Mouse (Mus musculus): ENCODE measurements around the gene Oip5. TPM values are rescaled to one million over a fixed set of nuclear protein-coding genes. Genes with fewer than 3 reads are reported as not detected.
A peak's percentile ranks its signal among the peaks of the same experiment; 100 is the strongest.
"Not testable (repeated sequence)": the region's sequence is repeated elsewhere in the genome, so short reads cannot be mapped to it uniquely, and the experiment has no call there.

Oip5 gene
- polyA plus RNA-seq, 1 experiment from 2014 or later: 12.4 TPM

DNA sequence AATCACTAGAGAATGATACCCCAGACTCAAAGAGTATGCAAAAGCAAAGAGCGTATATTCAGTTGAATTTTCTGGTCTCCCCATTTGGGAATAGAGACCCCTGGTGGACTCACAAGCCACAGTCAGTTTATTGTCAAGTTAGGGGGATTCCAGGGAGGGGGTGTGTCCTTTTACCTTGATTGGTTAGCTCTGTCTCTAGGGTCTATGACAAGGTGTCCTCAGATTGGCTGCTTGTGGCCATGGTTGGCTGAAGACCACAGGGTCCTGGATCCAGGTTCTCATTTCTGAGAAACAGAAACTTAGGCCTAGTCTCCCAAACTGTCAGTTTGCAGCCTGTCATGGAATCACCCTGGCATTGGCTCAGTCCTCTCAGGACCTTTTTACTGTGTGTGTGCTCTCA lies 18.5 kb upstream of the Oip5 start:
- ATAC-seq (replicated peaks; ENCODE audit: low FRiP score, low read depth) (no peak), DNase-seq (ENCODE audit: low spot score) (peak; percentile 29)
- H3K36me3 ChIP-seq (ENCODE audit: insufficient read depth, low read length): peaks cover 36% of the 10 kb centered on the region
- no peaks in the 10 kb centered on the region for H3K4me1 ChIP-seq (replicated peaks; ENCODE audit: insufficient read depth, low read length)
- 97% methylated on average over 1 of the region's 1 CpGs for WGBS
- TF ChIP-seq CTCF (IDR thresholded peaks at IDR 0.05; ENCODE audit: low read depth): peak; percentile 41; the same call in 1 of the 2 replicates
- H3K9ac ChIP-seq (ENCODE audit: low read depth, low read length): no peak overlapping the region
- no peaks in the 10 kb centered on the region for H3K9me3 ChIP-seq (replicated peaks; ENCODE audit: low read length)
- H3K27ac ChIP-seq: no peak overlapping the region
- H3K27me3 ChIP-seq (ENCODE audit: insufficient read depth, low read length): no peaks in the 10 kb centered on the region
- H3K4me2 ChIP-seq (ENCODE audit: low read length): no peak overlapping the region
- H3K4me3 ChIP-seq (replicated peaks; ENCODE audit: low read depth, low read length): no peak overlapping the region

DNA sequence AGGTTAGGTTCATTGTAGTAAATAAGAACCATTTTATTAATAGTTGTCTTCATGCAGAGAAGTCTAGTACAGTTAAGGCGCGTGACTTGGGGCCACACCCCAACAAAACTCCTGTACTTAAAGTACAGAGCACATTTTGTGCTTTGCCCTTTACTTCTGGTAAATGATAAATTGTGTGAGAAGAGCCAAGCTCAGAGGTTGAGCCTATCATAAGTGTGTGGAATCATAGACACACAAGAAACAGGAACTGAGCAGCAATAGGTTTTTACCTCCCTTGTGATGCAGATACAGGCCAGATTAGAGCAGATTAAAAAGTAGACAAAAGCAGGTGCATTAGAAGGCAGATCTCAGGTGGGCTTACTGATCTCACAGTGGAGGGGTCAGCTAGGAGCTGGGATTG lies 3.0 kb upstream of the Oip5 start:
- Histone ChIP-seq H3K27me3 (ENCODE audit: insufficient read depth, low read length) (no peaks in the 10 kb centered on the region), H3K9me3 (replicated peaks; ENCODE audit: low read length) (no peaks in the 10 kb centered on the region), H3K4me2 (ENCODE audit: low read length) (no peak overlapping the region), H3K4me1 (replicated peaks; ENCODE audit: insufficient read depth, low read length) (no peaks in the 10 kb centered on the region; the same call in 1 of the 2 replicates), H3K27ac (no peak overlapping the region), H3K36me3 (ENCODE audit: insufficient read depth, low read length) (no peaks in the 10 kb centered on the region), H3K9ac (ENCODE audit: low read depth, low read length) (no peak overlapping the region), H3K4me3 (replicated peaks; ENCODE audit: low read depth, low read length) (no peak overlapping the region)
- no peak for ATAC-seq (replicated peaks; ENCODE audit: low FRiP score, low read depth)
- TF ChIP-seq CTCF (IDR thresholded peaks at IDR 0.05; ENCODE audit: low read depth): no peak
- no peak for DNase-seq (ENCODE audit: low spot score)
- 96% methylated on average over 2 of the region's 2 CpGs for WGBS

DNA sequence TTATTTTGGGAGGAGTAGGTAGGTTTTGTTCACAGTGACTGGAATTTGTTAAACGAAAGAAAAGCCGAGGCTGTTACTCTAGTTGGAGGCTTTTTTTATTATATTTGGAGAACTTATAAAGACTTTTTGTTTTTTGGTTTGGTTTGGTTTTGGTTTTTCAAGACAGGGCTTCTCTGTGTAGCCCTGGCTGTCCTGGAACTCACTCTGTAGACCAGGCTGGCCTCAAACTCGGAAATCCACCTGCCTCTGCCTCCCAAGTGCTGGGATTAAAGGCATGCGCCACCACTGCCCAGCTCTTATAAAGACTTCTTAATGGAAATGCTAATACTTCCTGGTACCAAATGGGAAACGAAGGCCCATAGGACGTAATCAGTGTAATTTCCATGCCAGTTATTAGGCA lies 733 bp upstream of the Oip5 start:
- H3K4me1 ChIP-seq (replicated peaks; ENCODE audit: insufficient read depth, low read length); H3K9me3 ChIP-seq (replicated peaks; ENCODE audit: low read length); H3K27me3 ChIP-seq (ENCODE audit: insufficient read depth, low read length); H3K27ac ChIP-seq; H3K36me3 ChIP-seq (ENCODE audit: insufficient read depth, low read length); DNase-seq (ENCODE audit: low spot score); ATAC-seq (replicated peaks; ENCODE audit: low FRiP score, low read depth): not testable (repeated sequence)
- Histone ChIP-seq H3K4me2 (ENCODE audit: low read length) (peak overlapping the region; percentile 75), H3K4me3 (replicated peaks; ENCODE audit: low read depth, low read length) (peak overlapping the region; percentile 82), H3K9ac (ENCODE audit: low read depth, low read length) (peak overlapping the region; percentile 62)
- WGBS: 10% methylated on average over 6 of the region's 6 CpGs

DNA sequence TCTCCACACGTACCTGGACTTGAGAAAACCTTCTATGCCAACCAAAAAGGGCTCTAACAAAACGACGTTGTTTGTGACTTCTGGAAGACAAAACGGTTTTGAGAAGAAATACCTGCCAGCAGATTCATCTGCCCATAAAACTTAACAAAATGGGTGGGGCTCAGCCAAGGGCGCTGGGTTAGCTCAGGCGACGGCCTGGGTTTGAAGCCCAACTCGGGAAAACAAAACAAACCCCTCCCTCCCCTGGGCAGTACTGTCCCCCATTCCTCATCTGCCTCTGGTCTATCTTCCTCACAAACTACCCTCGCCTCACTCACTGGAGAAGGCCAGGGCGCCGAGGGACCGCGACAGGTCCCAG lies 449 bp downstream of the Oip5 start:
- peak; percentile 45 for DNase-seq (ENCODE audit: low spot score)
- Histone ChIP-seq H3K9me3 (replicated peaks; ENCODE audit: low read length) (no peaks in the 10 kb centered on the region), H3K4me2 (ENCODE audit: low read length) (peak overlapping the region; percentile 81), H3K9ac (ENCODE audit: low read depth, low read length) (peak overlapping the region; percentile 67), H3K4me1 (replicated peaks; ENCODE audit: insufficient read depth, low read length) (no peaks in the 10 kb centered on the region; the same call in 1 of the 2 replicates), H3K27ac (no peak overlapping the region), H3K4me3 (replicated peaks; ENCODE audit: low read depth, low read length) (peak overlapping the region; percentile 82), H3K27me3 (ENCODE audit: insufficient read depth, low read length) (no peaks in the 10 kb centered on the region), H3K36me3 (ENCODE audit: insufficient read depth, low read length) (no peaks in the 10 kb centered on the region)
- under 1% methylated on average over 13 of the region's 13 CpGs for WGBS
- TF ChIP-seq CTCF (IDR thresholded peaks at IDR 0.05; ENCODE audit: low read depth): no peak
- ATAC-seq (replicated peaks; ENCODE audit: low FRiP score, low read depth): no peak; the same call in 1 of the 2 replicates

DNA sequence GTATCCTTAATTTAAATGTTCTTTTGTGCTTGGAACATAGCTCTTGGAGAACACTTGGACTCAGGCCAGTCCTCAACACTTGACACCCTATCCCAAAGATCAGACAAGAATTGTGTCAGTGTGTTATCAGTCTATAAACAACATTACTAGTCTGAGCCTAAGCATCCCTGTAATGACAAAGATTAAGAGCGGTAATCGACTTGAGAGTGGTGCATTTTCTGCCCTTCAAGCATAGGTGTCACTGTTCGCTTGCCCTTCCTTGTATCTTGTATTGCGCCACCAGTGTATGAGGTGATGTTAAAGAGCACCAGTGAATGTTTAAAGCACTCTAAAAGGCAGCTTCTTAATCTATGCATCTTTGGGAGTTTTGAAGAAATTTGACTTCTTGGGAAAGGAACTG lies 11.2 kb downstream of the Oip5 start:
- 87% methylated on average over 4 of the region's 4 CpGs for WGBS
- no peak overlapping the region for H3K27ac ChIP-seq
- H3K4me3 ChIP-seq (replicated peaks; ENCODE audit: low read depth, low read length): no peak overlapping the region
- no peaks in the 10 kb centered on the region for H3K9me3 ChIP-seq (replicated peaks; ENCODE audit: low read length)
- H3K4me2 ChIP-seq (ENCODE audit: low read length): no peak overlapping the region
- peak; percentile 36; the same call in 1 of the 2 replicates for TF ChIP-seq CTCF (IDR thresholded peaks at IDR 0.05; ENCODE audit: low read depth)
- no peaks in the 10 kb centered on the region for H3K4me1 ChIP-seq (replicated peaks; ENCODE audit: insufficient read depth, low read length)
- H3K27me3 ChIP-seq (ENCODE audit: insufficient read depth, low read length): no peaks in the 10 kb centered on the region
- DNase-seq (ENCODE audit: low spot score) (peak; percentile 12), ATAC-seq (replicated peaks; ENCODE audit: low FRiP score, low read depth) (no peak)
- no peak overlapping the region for H3K9ac ChIP-seq (ENCODE audit: low read depth, low read length)
- H3K36me3 ChIP-seq (ENCODE audit: insufficient read depth, low read length): peaks cover 13% of the 10 kb centered on the region

DNA sequence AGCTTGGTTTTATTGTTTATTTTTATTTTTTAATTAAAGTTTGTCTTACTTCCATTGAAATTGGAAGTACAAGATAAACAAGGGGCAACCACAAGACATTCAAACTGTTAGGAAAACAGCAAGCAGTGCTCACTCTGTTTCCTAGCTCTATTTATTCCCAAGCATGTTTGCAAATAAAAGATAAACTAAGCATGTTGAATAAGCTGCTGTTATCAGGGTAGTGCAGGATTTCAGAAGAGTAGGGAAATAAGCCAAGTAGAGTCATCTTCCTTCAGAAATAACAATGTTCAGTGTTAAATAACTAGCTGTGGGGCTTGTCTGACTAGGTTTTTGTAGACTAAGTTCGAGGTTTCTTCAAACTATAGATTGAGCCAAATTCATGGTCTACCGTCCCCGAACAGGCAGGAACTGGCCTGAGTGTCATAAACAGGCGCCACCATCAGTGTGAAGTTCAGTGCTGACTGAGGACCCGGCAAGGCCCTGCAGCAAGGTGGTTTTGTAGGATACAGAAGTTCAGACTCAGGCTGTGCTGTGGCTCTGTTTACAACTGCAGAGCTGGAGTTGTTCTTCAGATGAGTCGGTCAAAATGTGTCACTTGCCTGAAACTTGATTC lies 12.8 kb downstream of the Oip5 start:
- Histone ChIP-seq H3K9me3 (replicated peaks; ENCODE audit: low read length) (no peaks in the 10 kb centered on the region), H3K4me2 (ENCODE audit: low read length) (no peak overlapping the region), H3K27me3 (ENCODE audit: insufficient read depth, low read length) (no peaks in the 10 kb centered on the region), H3K4me1 (replicated peaks; ENCODE audit: insufficient read depth, low read length) (no peaks in the 10 kb centered on the region), H3K27ac (no peak overlapping the region), H3K9ac (ENCODE audit: low read depth, low read length) (no peak overlapping the region), H3K4me3 (replicated peaks; ENCODE audit: low read depth, low read length) (no peak overlapping the region), H3K36me3 (ENCODE audit: insufficient read depth, low read length) (peaks cover 13% of the 10 kb centered on the region)
- TF ChIP-seq CTCF (IDR thresholded peaks at IDR 0.05; ENCODE audit: low read depth): no peak
- 87% methylated on average over 6 of the region's 6 CpGs for WGBS
- no peak for ATAC-seq (replicated peaks; ENCODE audit: low FRiP score, low read depth)
- DNase-seq (ENCODE audit: low spot score): no peak

DNA sequence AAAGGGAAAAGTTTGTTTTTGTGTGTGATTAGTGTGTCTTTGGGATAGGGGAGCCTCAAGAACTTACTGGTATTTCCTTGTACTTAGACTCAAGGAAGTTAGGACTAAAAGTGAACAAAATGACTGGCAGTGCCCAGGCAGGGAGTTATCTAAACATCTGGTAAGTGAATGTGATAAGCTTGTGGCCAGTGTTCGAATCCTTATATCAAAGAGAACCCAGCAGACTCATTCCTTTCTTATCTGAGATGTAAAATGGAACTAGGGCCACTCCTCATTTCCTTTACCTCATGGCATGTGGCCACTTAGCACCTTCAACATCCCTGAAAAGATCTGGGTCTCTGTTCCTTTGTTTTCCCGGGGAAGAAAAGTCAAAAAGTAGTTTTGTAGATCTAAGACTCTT lies 14.4 kb downstream of the Oip5 start:
- H3K9ac ChIP-seq (ENCODE audit: low read depth, low read length): no peak overlapping the region
- no peaks in the 10 kb centered on the region for H3K27me3 ChIP-seq (ENCODE audit: insufficient read depth, low read length)
- H3K36me3 ChIP-seq (ENCODE audit: insufficient read depth, low read length): peaks cover 22% of the 10 kb centered on the region
- H3K9me3 ChIP-seq (replicated peaks; ENCODE audit: low read length): no peaks in the 10 kb centered on the region
- no peaks in the 10 kb centered on the region for H3K4me1 ChIP-seq (replicated peaks; ENCODE audit: insufficient read depth, low read length)
- no peak for DNase-seq (ENCODE audit: low spot score)
- H3K4me3 ChIP-seq (replicated peaks; ENCODE audit: low read depth, low read length): no peak overlapping the region
- no peak overlapping the region for H3K27ac ChIP-seq
- 77% methylated on average over 2 of the region's 2 CpGs for WGBS
- no peak overlapping the region for H3K4me2 ChIP-seq (ENCODE audit: low read length)
- no peak for ATAC-seq (replicated peaks; ENCODE audit: low FRiP score, low read depth)
- TF ChIP-seq CTCF (IDR thresholded peaks at IDR 0.05; ENCODE audit: low read depth): no peak

Measured in kidney, postnatal 0 days (tissue).